Mouse (Mus musculus) embryo, embryonic 11 days (tissue): ENCODE measurements around the gene Ccdc14.
A peak's percentile ranks its signal among the peaks of the same experiment; 100 is the strongest.
"Not testable (repeated sequence)": the region's sequence is repeated elsewhere in the genome, so short reads cannot be mapped to it uniquely, and the experiment has no call there.

Experiments
- DNase-seq: peaks from one replicate; pipeline ENCODE4 v3.0.0-alpha.2; 2015

Ccdc14 gene

GRCm38 (mm10) chr16:34725156-34725555 is 34.7 kb downstream of the Ccdc14 start:
- no peak for DNase-seq

GRCm38 (mm10) chr16:34728610-34729009 is 38.2 kb downstream of the Ccdc14 start:
- not testable (repeated sequence) for DNase-seq

- DNase-seq: no peak
Observed at GRCm38 (mm10) chr16:34729371-34729770, 39.0 kb downstream of the Ccdc14 start.

- no peak for DNase-seq
Observed at GRCm38 (mm10) chr16:34738656-34739233, 48.3 kb downstream of the Ccdc14 start.

GRCm38 (mm10) chr16:34742930-34743329 is 52.5 kb downstream of the Ccdc14 start:
- no peak for DNase-seq

GRCm38 (mm10) chr16:34745065-34745585 is 54.7 kb downstream of the Ccdc14 start, which contains the start of gene Mylk:
Gene Mylk (plus strand): TSS chr16:34745210.
- peak; percentile 95 for DNase-seq

GRCm38 (mm10) chr16:34748081-34748720 is 57.8 kb downstream of the Ccdc14 start:
- peak; percentile 68 for DNase-seq

- DNase-seq: peak; percentile 35
Observed at GRCm38 (mm10) chr16:34749536-34749935, 59.1 kb downstream of the Ccdc14 start.

GRCm38 (mm10) chr16:34752026-34752425 is 61.6 kb downstream of the Ccdc14 start:
- DNase-seq: no peak

GRCm38 (mm10) chr16:34752977-34753376 is 62.6 kb downstream of the Ccdc14 start:
- DNase-seq: no peak

- no peak for DNase-seq
Observed at GRCm38 (mm10) chr16:34756991-34757390, 66.6 kb downstream of the Ccdc14 start.

- peak; percentile 41 for DNase-seq
Observed at GRCm38 (mm10) chr16:34758205-34758604, 67.8 kb downstream of the Ccdc14 start.

- DNase-seq: no peak
Observed at GRCm38 (mm10) chr16:34763959-34764591, 73.7 kb downstream of the Ccdc14 start.

- no peak for DNase-seq
Observed at GRCm38 (mm10) chr16:34765666-34766065, 75.2 kb downstream of the Ccdc14 start.

GRCm38 (mm10) chr16:34766193-34766592 is 75.8 kb downstream of the Ccdc14 start:
- DNase-seq: no peak

- no peak for DNase-seq
Observed at GRCm38 (mm10) chr16:34767443-34767842, 77.0 kb downstream of the Ccdc14 start.

- no peak for DNase-seq
Observed at GRCm38 (mm10) chr16:34768436-34768835, 78.0 kb downstream of the Ccdc14 start.

- DNase-seq: no peak
Observed at GRCm38 (mm10) chr16:34770127-34770526, 79.7 kb downstream of the Ccdc14 start.

- peak; percentile 65 for DNase-seq
Observed at GRCm38 (mm10) chr16:34772445-34773032, 82.1 kb downstream of the Ccdc14 start.
